Mouse (Mus musculus): ENCODE data around the gene Gm5414.

GRCm38 (mm10) chr15:101575506-101575905 lies 52.5 kb downstream of the Gm5414 start:
- TF ChIP-seq POLR2A (IDR thresholded peaks at IDR 0.05; ENCODE audit: extremely low read depth, insufficient read depth, low read length) (no peak), CTCF (IDR thresholded peaks at IDR 0.05; ENCODE audit: low read depth, low read length) (no peak)

Data from liver, adult 2 months (tissue).